Mouse (Mus musculus): ENCODE results near the gene Pkmyt1. TPM values are rescaled to one million over a fixed set of nuclear protein-coding genes. Genes with fewer than 3 reads are reported as not detected.

The Pkmyt1 gene
- polyA plus RNA-seq, 1 experiment from 2014 or later = 33.8 TPM

GRCm38 (mm10) chr17:23741359-23742209 is 15.4 kb downstream of the Pkmyt1 start:
- Histone ChIP-seq H3K4me3 (ENCODE audit: low read depth, low read length) (no peak overlapping the region), H3K27ac (ENCODE audit: low read depth, low read length) (no peak overlapping the region), H3K36me3 (ENCODE audit: control insufficient read depth, insufficient read depth, low read length) (no peaks in the 10 kb centered on the region), H3K9me3 (replicated peaks; ENCODE audit: control insufficient read depth, low read length) (no peaks in the 10 kb centered on the region), H3K4me1 (ENCODE audit: control insufficient read depth, insufficient read depth, low read length) (peaks cover 32% of the 10 kb centered on the region), H3K27me3 (ENCODE audit: control insufficient read depth, insufficient read depth, low read length) (peaks cover 91% of the 10 kb centered on the region), H3K9ac (ENCODE audit: low read depth, low read length) (no peak overlapping the region), H3K4me2 (no peak overlapping the region; the same call in 1 of the 2 replicates)
- ATAC-seq (replicated peaks; ENCODE audit: insufficient number of reproducible peaks, low FRiP score, low TSS enrichment) = no peak
- WGBS (ENCODE audit: insufficient replicate concordance) = 41% methylated on average over 38 of the region's 38 CpGs

- H3K27ac ChIP-seq (ENCODE audit: low read depth, low read length) = no peak overlapping the region
- no peak overlapping the region for H3K9ac ChIP-seq (ENCODE audit: low read depth, low read length)
- peak overlapping the region; percentile 28 for H3K4me2 ChIP-seq
- ATAC-seq (replicated peaks; ENCODE audit: insufficient number of reproducible peaks, low FRiP score, low TSS enrichment) = no peak
- peaks cover 32% of the 10 kb centered on the region for H3K4me1 ChIP-seq (ENCODE audit: control insufficient read depth, insufficient read depth, low read length)
- peaks cover 96% of the 10 kb centered on the region for H3K27me3 ChIP-seq (ENCODE audit: control insufficient read depth, insufficient read depth, low read length)
- no peaks in the 10 kb centered on the region for H3K36me3 ChIP-seq (ENCODE audit: control insufficient read depth, insufficient read depth, low read length)
- whole genome bisulfite sequencing (ENCODE audit: insufficient replicate concordance) = 8% methylated on average over 44 of the region's 44 CpGs
- H3K4me3 ChIP-seq (ENCODE audit: low read depth, low read length) = no peak overlapping the region
- no peaks in the 10 kb centered on the region for H3K9me3 ChIP-seq (replicated peaks; ENCODE audit: control insufficient read depth, low read length)
Measured at GRCm38 (mm10) chr17:23742210-23742793, 16.2 kb downstream of the Pkmyt1 start.

GRCm38 (mm10) chr17:23742941-23743340 is 16.8 kb downstream of the Pkmyt1 start:
- Histone ChIP-seq H3K4me2 (no peak overlapping the region), H3K9me3 (replicated peaks; ENCODE audit: control insufficient read depth, low read length) (no peaks in the 10 kb centered on the region), H3K27me3 (ENCODE audit: control insufficient read depth, insufficient read depth, low read length) (peaks cover 94% of the 10 kb centered on the region), H3K4me3 (ENCODE audit: low read depth, low read length) (no peak overlapping the region), H3K27ac (ENCODE audit: low read depth, low read length) (no peak overlapping the region), H3K9ac (ENCODE audit: low read depth, low read length) (no peak overlapping the region), H3K4me1 (ENCODE audit: control insufficient read depth, insufficient read depth, low read length) (peaks cover 32% of the 10 kb centered on the region), H3K36me3 (ENCODE audit: control insufficient read depth, insufficient read depth, low read length) (no peaks in the 10 kb centered on the region)
- WGBS (ENCODE audit: insufficient replicate concordance) = 63% methylated on average over 12 of the region's 12 CpGs
- no peak for ATAC-seq (replicated peaks; ENCODE audit: insufficient number of reproducible peaks, low FRiP score, low TSS enrichment)

GRCm38 (mm10) chr17:23744076-23744475 is 17.9 kb downstream of the Pkmyt1 start:
- no peak overlapping the region for H3K4me2 ChIP-seq
- peaks cover 90% of the 10 kb centered on the region for H3K27me3 ChIP-seq (ENCODE audit: control insufficient read depth, insufficient read depth, low read length)
- no peak overlapping the region for H3K4me3 ChIP-seq (ENCODE audit: low read depth, low read length)

DNA sequence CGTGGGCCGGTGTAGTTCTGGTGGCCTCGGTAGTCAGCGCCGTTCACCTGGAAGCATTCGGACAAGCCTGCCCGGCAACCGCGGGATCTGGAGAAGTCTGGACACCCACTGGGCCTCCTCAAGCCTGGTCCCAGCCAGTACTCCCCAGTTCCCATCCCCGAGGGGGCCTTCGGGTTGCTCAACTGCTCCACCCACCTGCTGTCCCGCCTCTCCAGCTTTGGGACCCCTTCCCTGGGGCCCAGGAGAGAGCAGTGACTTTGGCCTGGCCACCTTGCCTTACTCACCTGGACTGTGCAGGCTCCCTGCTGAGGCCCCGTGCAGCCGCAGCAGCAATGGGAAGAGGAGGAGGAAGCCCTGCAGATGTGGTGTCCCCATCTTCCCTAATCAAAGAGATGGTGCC is 18.5 kb downstream of the Pkmyt1 start:
- Histone ChIP-seq H3K27me3 (ENCODE audit: control insufficient read depth, insufficient read depth, low read length) (peaks cover 84% of the 10 kb centered on the region), H3K4me1 (ENCODE audit: control insufficient read depth, insufficient read depth, low read length) (peaks cover 22% of the 10 kb centered on the region), H3K36me3 (ENCODE audit: control insufficient read depth, insufficient read depth, low read length) (no peaks in the 10 kb centered on the region), H3K4me3 (ENCODE audit: low read depth, low read length) (peak overlapping the region; percentile 25; the same call in 1 of the 2 replicates), H3K27ac (ENCODE audit: low read depth, low read length) (no peak overlapping the region), H3K4me2 (peak overlapping the region; percentile 52; the same call in 1 of the 2 replicates), H3K9me3 (replicated peaks; ENCODE audit: control insufficient read depth, low read length) (no peaks in the 10 kb centered on the region), H3K9ac (ENCODE audit: low read depth, low read length) (no peak overlapping the region)
- 4% methylated on average over 14 of the region's 14 CpGs for WGBS (ENCODE audit: insufficient replicate concordance)
- no peak for ATAC-seq (replicated peaks; ENCODE audit: insufficient number of reproducible peaks, low FRiP score, low TSS enrichment)

More at GRCm38 (mm10) chr17:23744076-23744475, 17.9 kb downstream of the Pkmyt1 start:
- Histone ChIP-seq H3K9me3 (replicated peaks; ENCODE audit: control insufficient read depth, low read length) (no peaks in the 10 kb centered on the region), H3K9ac (ENCODE audit: low read depth, low read length) (no peak overlapping the region), H3K27ac (ENCODE audit: low read depth, low read length) (no peak overlapping the region), H3K36me3 (ENCODE audit: control insufficient read depth, insufficient read depth, low read length) (no peaks in the 10 kb centered on the region), H3K4me1 (ENCODE audit: control insufficient read depth, insufficient read depth, low read length) (peaks cover 27% of the 10 kb centered on the region)
- no peak for ATAC-seq (replicated peaks; ENCODE audit: insufficient number of reproducible peaks, low FRiP score, low TSS enrichment)
- WGBS (ENCODE audit: insufficient replicate concordance) = 19% methylated on average over 8 of the region's 8 CpGs

DNA sequence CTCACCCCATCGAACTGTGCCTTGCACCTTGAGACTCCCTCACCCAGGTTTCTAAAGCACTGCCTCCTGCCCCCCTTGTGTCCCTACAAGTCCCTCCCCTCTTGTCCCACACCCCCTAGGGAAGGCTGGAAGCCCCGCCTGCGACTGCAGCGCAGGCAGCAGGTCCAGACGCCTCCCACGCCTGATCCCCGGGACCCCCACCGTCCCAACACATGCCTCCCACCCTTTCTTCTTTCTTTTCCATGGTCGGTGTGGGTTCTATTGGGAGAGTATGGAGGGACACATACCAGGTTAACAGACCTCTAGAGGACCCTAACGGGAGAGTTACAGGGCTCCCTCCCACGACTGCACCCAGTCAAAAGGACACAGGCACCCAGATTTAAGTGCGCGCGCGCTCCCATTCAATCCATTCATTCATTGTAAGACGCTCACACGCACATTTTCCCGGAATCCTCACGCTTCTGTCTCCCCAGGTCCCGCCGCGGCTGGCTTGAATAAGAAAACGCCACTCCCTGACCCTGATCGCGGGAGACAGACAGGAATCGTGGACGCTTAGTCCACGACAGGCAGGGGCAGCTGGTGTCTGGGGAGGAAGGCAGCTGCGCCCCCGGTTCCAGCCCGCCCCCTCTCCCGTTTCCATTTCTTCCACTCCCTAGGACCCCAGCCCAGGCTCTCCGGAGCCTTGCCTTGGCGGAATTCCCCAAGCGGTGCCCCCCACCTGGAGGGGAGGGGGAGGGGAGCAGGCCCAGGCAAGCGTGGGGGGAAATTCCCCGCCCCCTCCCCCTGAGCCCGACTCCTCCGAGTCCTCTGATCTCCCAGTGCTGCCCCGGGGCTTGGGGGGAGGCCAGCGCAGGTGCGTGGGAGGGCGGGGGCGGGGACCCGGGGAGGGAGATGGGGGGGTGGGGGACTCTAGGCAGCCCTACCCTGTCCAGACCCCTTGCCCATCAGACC is 19.4 kb downstream of the Pkmyt1 start, which contains the start of gene Kremen2:
Kremen2 (minus strand) TSS at position 533 of the 951 bp plus-strand sequence.
- Histone ChIP-seq H3K36me3 (ENCODE audit: control insufficient read depth, insufficient read depth, low read length) (no peaks in the 10 kb centered on the region), H3K4me3 (ENCODE audit: low read depth, low read length) (peak within 1 kb of the TSS; percentile 25), H3K9ac (ENCODE audit: low read depth, low read length) (no peak within 1 kb of the TSS), H3K9me3 (replicated peaks; ENCODE audit: control insufficient read depth, low read length) (no peaks in the 10 kb centered on the region), H3K27me3 (ENCODE audit: control insufficient read depth, insufficient read depth, low read length) (peaks cover 76% of the 10 kb centered on the region), H3K4me1 (ENCODE audit: control insufficient read depth, insufficient read depth, low read length) (peaks cover 18% of the 10 kb centered on the region), H3K4me2 (peak within 1 kb of the TSS; percentile 52), H3K27ac (ENCODE audit: low read depth, low read length) (no peak within 1 kb of the TSS)
- WGBS (ENCODE audit: insufficient replicate concordance) = 1% methylated on average over 39 of the region's 45 CpGs
- ATAC-seq (replicated peaks; ENCODE audit: insufficient number of reproducible peaks, low FRiP score, low TSS enrichment) = no peak

DNA sequence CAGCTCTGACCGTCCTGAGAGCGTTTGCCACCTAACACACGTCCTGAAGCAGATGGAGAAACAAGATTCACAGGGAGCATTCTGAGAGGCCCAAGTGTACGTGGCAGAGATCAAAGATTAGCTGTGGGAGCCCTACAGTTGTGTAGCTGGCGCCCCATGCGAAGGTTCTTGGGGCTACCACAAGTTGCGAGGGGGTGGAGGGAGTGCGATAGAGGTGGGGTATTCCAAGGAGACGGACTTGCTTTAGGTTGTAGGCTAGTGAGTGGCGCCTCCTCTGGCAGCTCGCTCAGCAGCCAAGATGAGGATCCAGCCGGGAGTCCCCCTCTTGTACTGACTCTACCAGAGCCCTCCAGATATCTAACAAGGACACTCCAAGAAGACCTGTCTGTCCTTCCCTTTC is 20.2 kb downstream of the Pkmyt1 start:
- Histone ChIP-seq H3K4me2 (peak overlapping the region; percentile 52; the same call in 1 of the 2 replicates), H3K36me3 (ENCODE audit: control insufficient read depth, insufficient read depth, low read length) (no peaks in the 10 kb centered on the region; the same call in 1 of the 2 replicates), H3K4me1 (ENCODE audit: control insufficient read depth, insufficient read depth, low read length) (peaks cover 17% of the 10 kb centered on the region), H3K4me3 (ENCODE audit: low read depth, low read length) (no peak overlapping the region), H3K27ac (ENCODE audit: low read depth, low read length) (no peak overlapping the region), H3K9ac (ENCODE audit: low read depth, low read length) (no peak overlapping the region), H3K27me3 (ENCODE audit: control insufficient read depth, insufficient read depth, low read length) (peaks cover 68% of the 10 kb centered on the region), H3K9me3 (replicated peaks; ENCODE audit: control insufficient read depth, low read length) (no peaks in the 10 kb centered on the region)
- 1% methylated on average over 12 of the region's 12 CpGs for WGBS (ENCODE audit: insufficient replicate concordance)
- no peak for ATAC-seq (replicated peaks; ENCODE audit: insufficient number of reproducible peaks, low FRiP score, low TSS enrichment)

- 68% methylated on average over 3 of the region's 3 CpGs for WGBS (ENCODE audit: insufficient replicate concordance)
- no peak for ATAC-seq (replicated peaks; ENCODE audit: insufficient number of reproducible peaks, low FRiP score, low TSS enrichment)
Measured at GRCm38 (mm10) chr17:23746767-23747166, 20.6 kb downstream of the Pkmyt1 start.

More at GRCm38 (mm10) chr17:23746767-23747166, 20.6 kb downstream of the Pkmyt1 start:
- no peak overlapping the region for H3K9ac ChIP-seq (ENCODE audit: low read depth, low read length)
- no peak overlapping the region for H3K27ac ChIP-seq (ENCODE audit: low read depth, low read length)
- H3K4me2 ChIP-seq = no peak overlapping the region
- H3K4me3 ChIP-seq (ENCODE audit: low read depth, low read length) = no peak overlapping the region
- peaks cover 17% of the 10 kb centered on the region for H3K4me1 ChIP-seq (ENCODE audit: control insufficient read depth, insufficient read depth, low read length)
- no peaks in the 10 kb centered on the region for H3K9me3 ChIP-seq (replicated peaks; ENCODE audit: control insufficient read depth, low read length)
- peaks cover 64% of the 10 kb centered on the region for H3K27me3 ChIP-seq (ENCODE audit: control insufficient read depth, insufficient read depth, low read length)
- no peaks in the 10 kb centered on the region; the same call in 1 of the 2 replicates for H3K36me3 ChIP-seq (ENCODE audit: control insufficient read depth, insufficient read depth, low read length)

Measured in heart, embryonic 11.5 days (tissue).